Mouse (Mus musculus): ENCODE results near the gene Hoxa10. TPM values are rescaled to one million over a fixed set of nuclear protein-coding genes. Genes with fewer than 3 reads are reported as not detected.

Gene Hoxa10
- polyA plus RNA-seq, 1 experiment from 2014 or later: not detected

- no peaks in the 10 kb centered on the region for H3K36me3 ChIP-seq (ENCODE audit: control insufficient read depth, insufficient read depth, low read length)
- H3K9me3 ChIP-seq (ENCODE audit: control insufficient read depth, low read length): no peaks in the 10 kb centered on the region
- H3K27me3 ChIP-seq (ENCODE audit: control insufficient read depth, insufficient read depth, low read length): peaks cover 99% of the 10 kb centered on the region
- DNase-seq (ENCODE audit: low spot score) (no peak), ATAC-seq (replicated peaks; ENCODE audit: low FRiP score) (no peak)
- no peak overlapping the region for H3K27ac ChIP-seq (ENCODE audit: low read depth, low read length)
- H3K4me3 ChIP-seq (ENCODE audit: low read depth, low read length): no peak overlapping the region
- no peak overlapping the region for H3K9ac ChIP-seq (ENCODE audit: low read length)
- no peak overlapping the region for H3K4me2 ChIP-seq (ENCODE audit: low read depth, low read length, severe bottlenecking)
- peaks cover 7% of the 10 kb centered on the region; the same call in 1 of the 2 replicates for H3K4me1 ChIP-seq (replicated peaks; ENCODE audit: control insufficient read depth, insufficient read depth, low read length)
These were observed 33.0 kb downstream of the Hoxa10 start for GRCm38 (mm10) chr6:52207684-52207976.

- H3K4me2 ChIP-seq (ENCODE audit: low read depth, low read length, severe bottlenecking): no peak overlapping the region
These were observed 33.6 kb downstream of the Hoxa10 start for GRCm38 (mm10) chr6:52206882-52207683.

GRCm38 (mm10) chr6:52205638-52206621, 34.7 kb downstream of the Hoxa10 start:
- under 1% methylated on average over 55 of the region's 55 CpGs for WGBS
- peak; percentile 64 for DNase-seq (ENCODE audit: low spot score)
- Histone ChIP-seq H3K9ac (ENCODE audit: low read length) (no peak overlapping the region), H3K4me3 (ENCODE audit: low read depth, low read length) (no peak overlapping the region), H3K4me1 (replicated peaks; ENCODE audit: control insufficient read depth, insufficient read depth, low read length) (peaks cover 7% of the 10 kb centered on the region; the same call in 1 of the 2 replicates), H3K27ac (ENCODE audit: low read depth, low read length) (no peak overlapping the region), H3K9me3 (ENCODE audit: control insufficient read depth, low read length) (no peaks in the 10 kb centered on the region), H3K36me3 (ENCODE audit: control insufficient read depth, insufficient read depth, low read length) (no peaks in the 10 kb centered on the region), H3K27me3 (ENCODE audit: control insufficient read depth, insufficient read depth, low read length) (peaks cover 99% of the 10 kb centered on the region), H3K4me2 (ENCODE audit: low read depth, low read length, severe bottlenecking) (no peak overlapping the region)
- no peak for ATAC-seq (replicated peaks; ENCODE audit: low FRiP score)

More at GRCm38 (mm10) chr6:52206882-52207683, 33.6 kb downstream of the Hoxa10 start:
- Histone ChIP-seq H3K4me1 (replicated peaks; ENCODE audit: control insufficient read depth, insufficient read depth, low read length) (peaks cover 7% of the 10 kb centered on the region; the same call in 1 of the 2 replicates), H3K27ac (ENCODE audit: low read depth, low read length) (no peak overlapping the region), H3K9ac (ENCODE audit: low read length) (no peak overlapping the region), H3K27me3 (ENCODE audit: control insufficient read depth, insufficient read depth, low read length) (peaks cover 99% of the 10 kb centered on the region), H3K36me3 (ENCODE audit: control insufficient read depth, insufficient read depth, low read length) (no peaks in the 10 kb centered on the region), H3K9me3 (ENCODE audit: control insufficient read depth, low read length) (no peaks in the 10 kb centered on the region), H3K4me3 (ENCODE audit: low read depth, low read length) (no peak overlapping the region)
- 4% methylated on average over 4 of the region's 4 CpGs for WGBS
- peak; percentile 49 for DNase-seq (ENCODE audit: low spot score)
- ATAC-seq (replicated peaks; ENCODE audit: low FRiP score): no peak

- Histone ChIP-seq H3K9me3 (ENCODE audit: control insufficient read depth, low read length) (no peaks in the 10 kb centered on the region), H3K4me2 (ENCODE audit: low read depth, low read length, severe bottlenecking) (no peak overlapping the region), H3K27me3 (ENCODE audit: control insufficient read depth, insufficient read depth, low read length) (peaks cover 100% of the 10 kb centered on the region), H3K4me3 (ENCODE audit: low read depth, low read length) (no peak overlapping the region), H3K9ac (ENCODE audit: low read length) (no peak overlapping the region), H3K36me3 (ENCODE audit: control insufficient read depth, insufficient read depth, low read length) (no peaks in the 10 kb centered on the region), H3K27ac (ENCODE audit: low read depth, low read length) (no peak overlapping the region), H3K4me1 (replicated peaks; ENCODE audit: control insufficient read depth, insufficient read depth, low read length) (peaks cover 7% of the 10 kb centered on the region; the same call in 1 of the 2 replicates)
- DNase-seq (ENCODE audit: low spot score) (no peak), ATAC-seq (replicated peaks; ENCODE audit: low FRiP score) (no peak)
- WGBS: 4% methylated on average over 14 of the region's 14 CpGs
These were observed 35.4 kb downstream of the Hoxa10 start for GRCm38 (mm10) chr6:52205221-52205620.

- Histone ChIP-seq H3K27ac (ENCODE audit: low read depth, low read length) (no peak within 1 kb of the TSS), H3K36me3 (ENCODE audit: control insufficient read depth, insufficient read depth, low read length) (no peaks in the 10 kb centered on the region), H3K4me1 (replicated peaks; ENCODE audit: control insufficient read depth, insufficient read depth, low read length) (peaks cover 7% of the 10 kb centered on the region; the same call in 1 of the 2 replicates), H3K9me3 (ENCODE audit: control insufficient read depth, low read length) (no peaks in the 10 kb centered on the region), H3K27me3 (ENCODE audit: control insufficient read depth, insufficient read depth, low read length) (peaks cover 100% of the 10 kb centered on the region), H3K9ac (ENCODE audit: low read length) (no peak within 1 kb of the TSS), H3K4me2 (ENCODE audit: low read depth, low read length, severe bottlenecking) (peak within 1 kb of the TSS; percentile 18; the same call in 1 of the 2 replicates), H3K4me3 (ENCODE audit: low read depth, low read length) (peak within 1 kb of the TSS; percentile 11; the same call in 1 of the 2 replicates)
- DNase-seq (ENCODE audit: low spot score): peak; percentile 76
- under 1% methylated on average over 65 of the region's 65 CpGs for WGBS
- no peak for ATAC-seq (replicated peaks; ENCODE audit: low FRiP score)
These were observed 36.5 kb downstream of the Hoxa10 start, which contains the start of gene Hoxa5 for GRCm38 (mm10) chr6:52204050-52204752. TSS of gene Hoxa5 (minus strand) at chr6:52204587.

GRCm38 (mm10) chr6:52203371-52204049, 37.1 kb downstream of the Hoxa10 start:
- H3K4me2 ChIP-seq (ENCODE audit: low read depth, low read length, severe bottlenecking): no peak overlapping the region
- peak; percentile 65 for DNase-seq (ENCODE audit: low spot score)
- no peak for ATAC-seq (replicated peaks; ENCODE audit: low FRiP score)
- H3K9me3 ChIP-seq (ENCODE audit: control insufficient read depth, low read length): no peaks in the 10 kb centered on the region
- H3K9ac ChIP-seq (ENCODE audit: low read length): no peak overlapping the region
- H3K4me1 ChIP-seq (replicated peaks; ENCODE audit: control insufficient read depth, insufficient read depth, low read length): peaks cover 2% of the 10 kb centered on the region; the same call in 1 of the 2 replicates
- H3K27ac ChIP-seq (ENCODE audit: low read depth, low read length): no peak overlapping the region
- peak overlapping the region; percentile 11; the same call in 1 of the 2 replicates for H3K4me3 ChIP-seq (ENCODE audit: low read depth, low read length)
- H3K36me3 ChIP-seq (ENCODE audit: control insufficient read depth, insufficient read depth, low read length): no peaks in the 10 kb centered on the region
- WGBS: under 1% methylated on average over 46 of the region's 46 CpGs
- peaks cover 100% of the 10 kb centered on the region for H3K27me3 ChIP-seq (ENCODE audit: control insufficient read depth, insufficient read depth, low read length)

GRCm38 (mm10) chr6:52203121-52203370, 37.6 kb downstream of the Hoxa10 start:
- Histone ChIP-seq H3K27ac (ENCODE audit: low read depth, low read length) (no peak overlapping the region), H3K4me1 (replicated peaks; ENCODE audit: control insufficient read depth, insufficient read depth, low read length) (peaks cover 2% of the 10 kb centered on the region; the same call in 1 of the 2 replicates), H3K9me3 (ENCODE audit: control insufficient read depth, low read length) (no peaks in the 10 kb centered on the region), H3K9ac (ENCODE audit: low read length) (no peak overlapping the region), H3K4me2 (ENCODE audit: low read depth, low read length, severe bottlenecking) (no peak overlapping the region), H3K27me3 (ENCODE audit: control insufficient read depth, insufficient read depth, low read length) (peaks cover 100% of the 10 kb centered on the region), H3K4me3 (ENCODE audit: low read depth, low read length) (no peak overlapping the region), H3K36me3 (ENCODE audit: control insufficient read depth, insufficient read depth, low read length) (no peaks in the 10 kb centered on the region)
- ATAC-seq (replicated peaks; ENCODE audit: low FRiP score) (no peak), DNase-seq (ENCODE audit: low spot score) (no peak)
- under 1% methylated on average over 10 of the region's 10 CpGs for WGBS

All from forebrain, embryonic 11.5 days (tissue).